Comparison of ENCODE assay signal across 20 mouse cellular contexts in genomic region chr11:106332458-106332857, GRCm38 (mm10). TPM values are rescaled to one million over a fixed set of nuclear protein-coding genes. Genes with fewer than 3 reads are reported as not detected.
DNase-seq lines count a peak whose midpoint lies in the region; ATAC-seq and TF ChIP-seq lines count a peak whose summit lies in the region.
"Had no signal": no experiment of that assay in that cellular context is flagged by ENCODE, and none has a peak within 500 bp of the region (broad histone marks: within the 10 kb centered on the region; RNA-seq: fewer than 3 reads in every experiment).

No protein-coding gene starts in this region.

- no peaks in the 10 kb centered on the region for H3K36me3 ChIP-seq in lung, postnatal 0 days (ENCODE audit: insufficient read depth, low read length)
- H3K36me3 ChIP-seq in heart, embryonic 13.5 days = no peaks in the 10 kb centered on the region
- no peaks in the 10 kb centered on the region for H3K36me3 ChIP-seq in splenic B cell, adult 2 months (ENCODE audit: control insufficient read depth, insufficient read depth, low read length, poor library complexity, severe bottlenecking)
- H3K36me3 ChIP-seq: embryonic facial prominence, embryonic 10.5 days; hindbrain, embryonic 15.5 days; midbrain, embryonic 12.5 days; stomach, embryonic 15.5 days had no signal

- no peak overlapping the region for H3K4me3 ChIP-seq in lung, postnatal 0 days (ENCODE audit: low read depth, low read length)
- no peak overlapping the region for H3K4me3 ChIP-seq in heart, embryonic 13.5 days
- H3K4me3 ChIP-seq: embryonic facial prominence, embryonic 10.5 days; erythroblast, embryonic 14.5 days; hindbrain, embryonic 15.5 days; midbrain, embryonic 12.5 days; stomach, embryonic 15.5 days had no signal

- no peak overlapping the region for H3K4me2 ChIP-seq in lung, postnatal 0 days (replicated peaks; ENCODE audit: low read depth, low read length)
- no peak overlapping the region for H3K4me2 ChIP-seq in heart, embryonic 13.5 days
- H3K4me2 ChIP-seq: hindbrain, embryonic 15.5 days; liver, embryonic 11.5 days; lung, embryonic 14.5 days; midbrain, embryonic 12.5 days; stomach, embryonic 15.5 days had no signal

- H3K9me3 ChIP-seq in lung, postnatal 0 days (ENCODE audit: low read length) = no peaks in the 10 kb centered on the region
- H3K9me3 ChIP-seq in heart, embryonic 13.5 days = no peaks in the 10 kb centered on the region
- H3K9me3 ChIP-seq: embryonic facial prominence, embryonic 10.5 days; hindbrain, embryonic 15.5 days; midbrain, embryonic 12.5 days; stomach, embryonic 15.5 days had no signal

- no peak for TF ChIP-seq EP300 in lung, postnatal 0 days (IDR thresholded peaks at IDR 0.05)

- no peak overlapping the region for H3K27ac ChIP-seq in lung, postnatal 0 days (ENCODE audit: low read length)
- 0 out of 2 replicates have a peak overlapping the region, but pooled peaks have one; percentile 45 for H3K27ac ChIP-seq in heart, embryonic 13.5 days (replicated peaks)
- H3K27ac ChIP-seq: embryonic facial prominence, embryonic 10.5 days; hindbrain, embryonic 15.5 days; midbrain, embryonic 12.5 days; stomach, embryonic 15.5 days had no signal

- WGBS in lung, postnatal 0 days = 29% methylated on average over 4 of the region's 4 CpGs
- WGBS in heart, embryonic 13.5 days = 41% methylated on average over 4 of the region's 4 CpGs

- H3K4me1 ChIP-seq in lung, postnatal 0 days (ENCODE audit: insufficient read depth, low read depth, low read length) = no peaks in the 10 kb centered on the region
- H3K4me1 ChIP-seq in heart, embryonic 13.5 days = peaks cover 45% of the 10 kb centered on the region
- H3K4me1 ChIP-seq: hindbrain, embryonic 15.5 days; midbrain, embryonic 12.5 days had no signal

- peak; percentile 43 to 70 for DNase-seq in cerebellum, postnatal 25 days
- DNase-seq in cerebellum, postnatal 4 days (ENCODE audit: low spot score in 2 of 2) = no peak
- peak; percentile 35 for DNase-seq in lung, postnatal 36 days
- no peak for DNase-seq in lung, postnatal 0 days (ENCODE audit: low spot score)
- peak; percentile 41 for DNase-seq in splenic B cell, adult 2 months (ENCODE audit: low read depth, low spot score)
- no peak for DNase-seq in liver
- DNase-seq: adrenal gland, postnatal 25 days; lung, embryonic 14.5 days; thymus, adult 2 months had no signal

- H3K9ac ChIP-seq in lung, postnatal 0 days (replicated peaks; ENCODE audit: low read depth) = no peak overlapping the region
- no peak overlapping the region for H3K9ac ChIP-seq in heart, embryonic 13.5 days
- H3K9ac ChIP-seq: hindbrain, embryonic 15.5 days; lung, embryonic 14.5 days; midbrain, embryonic 12.5 days; stomach, embryonic 15.5 days had no signal

- ATAC-seq in lung, postnatal 0 days = no peak
- no peak for ATAC-seq in heart, embryonic 13.5 days (ENCODE audit: extremely low read depth, insufficient number of reproducible peaks, low FRiP score, low TSS enrichment)
- ATAC-seq: forebrain, embryonic 14.5 days; intestine, embryonic 16.5 days had no signal

- H3K27me3 ChIP-seq in lung, postnatal 0 days (replicated peaks; ENCODE audit: insufficient read depth, low read length) = no peaks in the 10 kb centered on the region
- no peaks in the 10 kb centered on the region for H3K27me3 ChIP-seq in heart, embryonic 13.5 days (replicated peaks)
- no peaks in the 10 kb centered on the region for H3K27me3 ChIP-seq in splenic B cell, adult 2 months (ENCODE audit: control insufficient read depth, insufficient read depth, low read length, poor library complexity, severe bottlenecking)
- H3K27me3 ChIP-seq: hindbrain, embryonic 15.5 days; midbrain, embryonic 12.5 days; stomach, embryonic 15.5 days had no signal

- TF ChIP-seq CTCF in lung, postnatal 0 days (IDR thresholded peaks at IDR 0.05) = no peak

RNA-seq across cellular contexts. Expression of gene Cd79b, which starts 17.9 kb away (rescaled TPM):
- polyA plus RNA-seq in lung, postnatal 0 days (2015; fragmentation: Nextera tagmentation; extraction: Ambion mirVana) = 10.8 and 11.8 TPM in 2 replicates
- polyA plus RNA-seq in heart, embryonic 13.5 days (2015; fragmentation: Nextera tagmentation; extraction: Ambion mirVana) = 1.2 TPM in 2 replicates
- polyA plus RNA-seq: C2C12 had no signal

RNA-seq across cellular contexts. Expression of gene Scn4a, which starts 20.6 kb away (rescaled TPM):
- polyA plus RNA-seq in lung, postnatal 0 days (2015; fragmentation: Nextera tagmentation; extraction: Ambion mirVana) = 0.04 TPM in 1 of 2 replicates, not detected in the other
- polyA plus RNA-seq in heart, embryonic 13.5 days (2015; fragmentation: Nextera tagmentation; extraction: Ambion mirVana) = 0.03 and 0.08 TPM in 2 replicates
- polyA plus RNA-seq: erythroblast, embryonic 14.5 days; forebrain, embryonic 14.5 days; hindbrain, embryonic 15.5 days; intestine, embryonic 16.5 days; liver, embryonic 11.5 days; midbrain, embryonic 12.5 days had no signal

RNA-seq across cellular contexts. Expression of gene Gh, which starts 30.8 kb away (rescaled TPM):
- not detected in 2 replicates for polyA plus RNA-seq in lung, postnatal 0 days (2015; fragmentation: Nextera tagmentation; extraction: Ambion mirVana)
- not detected in 2 replicates for polyA plus RNA-seq in heart, embryonic 13.5 days (2015; fragmentation: Nextera tagmentation; extraction: Ambion mirVana)
- polyA plus RNA-seq: C2C12; embryonic facial prominence, embryonic 10.5 days; erythroblast, embryonic 14.5 days; forebrain, embryonic 14.5 days; hindbrain, embryonic 15.5 days; intestine, embryonic 16.5 days; kidney, embryonic 16.5 days; liver, embryonic 11.5 days; lung, embryonic 14.5 days; midbrain, embryonic 12.5 days; stomach, embryonic 15.5 days had no signal

RNA-seq across cellular contexts. Expression of gene Prr29, which starts 32.8 kb away (rescaled TPM):
- 8.9 and 10.2 TPM in 2 replicates for polyA plus RNA-seq in lung, postnatal 0 days (2015; fragmentation: Nextera tagmentation; extraction: Ambion mirVana)
- polyA plus RNA-seq in heart, embryonic 13.5 days (2015; fragmentation: Nextera tagmentation; extraction: Ambion mirVana) = 0.15 and 0.27 TPM in 2 replicates
- polyA plus RNA-seq: C2C12; embryonic facial prominence, embryonic 10.5 days; erythroblast, embryonic 14.5 days; forebrain, embryonic 14.5 days; hindbrain, embryonic 15.5 days; liver, embryonic 11.5 days; midbrain, embryonic 12.5 days had no signal

RNA-seq across cellular contexts. Expression of gene Icam2, which starts 55.4 kb away (rescaled TPM):
- 284 and 329 TPM in 2 replicates for polyA plus RNA-seq in lung, postnatal 0 days (2015; fragmentation: Nextera tagmentation; extraction: Ambion mirVana)
- polyA plus RNA-seq in heart, embryonic 13.5 days (2015; fragmentation: Nextera tagmentation; extraction: Ambion mirVana) = 77.7 and 86.1 TPM in 2 replicates
- polyA plus RNA-seq: C2C12 had no signal

Comparison
In these comparisons a context has a peak if more than half of its experiments do, and no peak if none do; other contexts are left out.
1. DNase-seq: peak in cerebellum, postnatal 25 days (2 of 2), lung, postnatal 36 days (single experiment) and splenic B cell, adult 2 months (single experiment); none in cerebellum, postnatal 4 days (0 of 2), lung, postnatal 0 days (single experiment) and liver (single experiment).